Mouse (Mus musculus) MEL (cell line): ENCODE results near the gene Ppp6r3.

ENCODE experiments used
- CTCF ChIP-seq, 3 experiments: IDR thresholded peaks in 2 of 3; conservative IDR thresholded peaks in 1 of 3; 2 replicates each; pipeline ENCODE4 v1.5.1; 2011 to 2012; ENCODE audit warnings: low read length in 3 of 3, low read depth in 2 of 3, mild to moderate bottlenecking in 2 of 3, improper control_type of control experiment in 1 of 3, inconsistent platforms in 1 of 3, mixed read lengths in 1 of 3, moderate library complexity in 1 of 3; ENCODE audit not compliant: control insufficient read depth in 1 of 3, insufficient read depth in 1 of 3, poor library complexity in 1 of 3, severe bottlenecking in 1 of 3
- GABPA ChIP-seq: IDR thresholded peaks from 2 replicates; pipeline ENCODE4 v1.6.1; 2012; ENCODE audit warnings: low read depth, mild to moderate bottlenecking, inconsistent platforms, low read length, improper control_type of control experiment, moderate library complexity
- GATA1 ChIP-seq: IDR thresholded peaks from 2 replicates; pipeline ENCODE4 v1.6.1; 2011; ENCODE audit warnings: low read depth, low read length, improper control_type of control experiment
- MAZ ChIP-seq: IDR thresholded peaks from 2 replicates; pipeline ENCODE4 v1.6.1; 2012; ENCODE audit warnings: low read depth, mild to moderate bottlenecking, inconsistent platforms, low read length, improper control_type of control experiment
- RCOR1 ChIP-seq: IDR thresholded peaks from 2 replicates; pipeline ENCODE4 v1.6.1; 2012; ENCODE audit warnings: low read depth, mild to moderate bottlenecking, inconsistent platforms, low read length, improper control_type of control experiment
- SMC3 ChIP-seq: IDR thresholded peaks from 2 replicates; pipeline ENCODE4 v1.6.1; 2011; ENCODE audit warnings: low read depth, low read length, improper control_type of control experiment
- TAL1 ChIP-seq: IDR thresholded peaks from 2 replicates; pipeline ENCODE4 v1.6.1; 2012; ENCODE audit warnings: mild to moderate bottlenecking, inconsistent platforms, low read length, moderate library complexity, mixed read lengths
- USF1 ChIP-seq: IDR thresholded peaks from 2 replicates; pipeline ENCODE4 v1.6.1; 2014; ENCODE audit warnings: low read depth, mild to moderate bottlenecking, inconsistent platforms, low read length, improper control_type of control experiment, moderate library complexity
- ZNF384 ChIP-seq: IDR thresholded peaks from 2 replicates; pipeline ENCODE4 v1.6.1; 2012; ENCODE audit warnings: low read depth, mild to moderate bottlenecking, inconsistent platforms, low read length, improper control_type of control experiment

- TF ChIP-seq USF1 (no peak), MAZ (no peak), CTCF (IDR thresholded peaks at IDR 0.05 in 2 of 3, conservative IDR thresholded peaks at IDR 0.05 in 1 of 3; ENCODE audit: control insufficient read depth in 1 of 3, insufficient read depth in 1 of 3, low read depth in 2 of 3, low read length in 3 of 3, poor library complexity in 1 of 3, severe bottlenecking in 1 of 3) (no peak), TAL1 (no peak), RCOR1 (no peak), GABPA (no peak), ZNF384 (no peak), GATA1 (no peak), SMC3 (no peak)
Observed at GRCm38 (mm10) chr19:3577265-3577910, 1.8 kb upstream of the Ppp6r3 start.
